Mouse (Mus musculus) left cerebral cortex, adult 2 months (tissue): ENCODE results near the gene Syne4. TPM values are rescaled to one million over a fixed set of nuclear protein-coding genes. Genes with fewer than 3 reads are reported as not detected.

ENCODE experiments used
- DNase-seq, 2 experiments: peaks; one replicate each; pipeline ENCODE4 v3.0.0; 2021 to 2022; ENCODE audit warnings: low spot score in 2 of 2, mixed read lengths in 1 of 2; ENCODE audit errors: extremely low spot score in 1 of 2
- H3K27ac ChIP-seq: fragments of 200-600 bp; 2 replicates; pipeline ENCODE4 v1.8.1; 2022
- H3K4me3 ChIP-seq: fragments of 200-600 bp; 2 replicates; pipeline ENCODE4 v1.8.1; 2022
- CTCF ChIP-seq: fragments of 200-600 bp; IDR thresholded peaks from 2 replicates; pipeline ENCODE4 v1.8.1; 2022; ENCODE audit warnings: antibody characterized with exemption, mild to moderate bottlenecking, moderate library complexity
- intact Hi-C: fragments of 180-260 bp; cut with DNase I; formaldehyde crosslinking; loops from one replicate; pipeline ENCODE4 v1.15.1; 2025
- total RNA-seq, 2 experiments: library from RNA; stranded (reverse); gene quantifications; 2 replicates each; pipeline ENCODE4 v1.2.3; 2021

Syne4 gene
- total RNA-seq, 2 experiments from 2014 or later, result 8.8 to 19.2 TPM

DNA sequence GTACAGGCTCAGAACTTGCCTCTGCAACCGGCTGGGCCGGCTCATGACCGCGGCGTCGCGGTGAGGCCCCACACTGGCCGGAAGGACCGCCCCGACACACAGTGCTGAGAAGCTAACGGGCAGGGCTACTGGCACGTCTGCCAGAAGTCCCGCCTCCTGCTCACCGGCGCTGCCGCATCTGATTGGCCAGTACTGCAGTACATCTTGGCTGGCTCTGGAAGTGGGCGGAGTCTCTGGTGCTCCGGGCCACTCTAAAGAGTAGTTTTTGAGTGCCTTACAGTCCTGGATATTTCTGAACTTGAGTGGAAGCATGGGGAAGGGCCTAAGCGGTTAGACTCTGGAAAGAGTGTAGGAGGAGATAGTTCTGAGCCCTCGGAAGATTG is 7.7 kb downstream of the Syne4 start:
- intact Hi-C loops, result no loop called here
- no peak; the same call in 1 of the 2 replicates for TF ChIP-seq CTCF
- H3K4me3 ChIP-seq, result peak overlapping the region; percentile 98
- H3K27ac ChIP-seq, result peak overlapping the region; percentile 93
- DNase-seq, result peak; percentile 94 to 96

DNA sequence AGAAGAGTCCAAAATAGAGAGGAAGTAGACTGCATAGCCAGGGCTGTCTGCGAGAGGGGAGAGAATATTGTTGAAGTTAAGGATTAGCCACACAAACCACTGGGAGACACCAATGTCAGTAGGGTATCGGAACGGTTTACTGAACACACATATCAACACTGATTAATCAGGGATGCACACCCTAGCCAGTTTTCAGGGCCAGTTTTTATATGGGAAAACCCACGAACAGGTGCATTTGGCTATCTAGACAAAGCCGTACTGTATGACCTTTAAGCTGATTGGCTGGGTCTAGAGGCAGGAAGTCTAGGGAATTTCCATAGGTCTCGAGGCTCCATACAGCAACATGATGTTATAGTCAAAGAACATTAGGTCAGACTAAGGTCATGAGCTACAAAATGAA is 8.3 kb downstream of the Syne4 start:
- peak overlapping the region; percentile 54; the same call in 1 of the 2 replicates for H3K27ac ChIP-seq
- no peak for TF ChIP-seq CTCF
- H3K4me3 ChIP-seq, result peak overlapping the region; percentile 98
- intact Hi-C loops, result no loop called here
- no peak for DNase-seq

DNA sequence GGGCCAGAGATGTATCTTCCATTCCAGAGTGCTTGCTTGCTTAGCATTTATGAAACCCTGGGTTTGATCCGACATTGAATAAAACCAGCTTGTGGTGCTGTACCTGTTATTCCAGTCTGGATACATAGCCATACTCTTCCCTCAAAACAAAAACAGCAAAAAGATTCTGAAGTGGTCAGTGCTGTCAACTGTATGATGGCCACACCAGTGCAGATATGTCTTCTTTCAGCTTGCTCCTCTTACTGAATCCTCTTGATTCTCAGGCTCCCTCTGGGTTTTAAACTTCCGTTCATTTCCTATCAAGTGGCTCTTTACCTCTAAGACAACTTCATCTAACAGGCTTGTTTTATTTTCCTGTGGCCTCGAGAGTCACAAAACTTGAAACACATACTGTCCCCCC is 9.2 kb downstream of the Syne4 start, which contains the start of gene Sdhaf1:
Gene Sdhaf1, minus strand, starts transcription at position 101 of the 400 bp plus-strand sequence.
- Histone ChIP-seq H3K27ac (peak within 1 kb of the TSS; percentile 75), H3K4me3 (no peak within 1 kb of the TSS; the same call in 1 of the 2 replicates)
- intact Hi-C loops, result no loop called here
- no peak for DNase-seq
- TF ChIP-seq CTCF, result no peak

DNA sequence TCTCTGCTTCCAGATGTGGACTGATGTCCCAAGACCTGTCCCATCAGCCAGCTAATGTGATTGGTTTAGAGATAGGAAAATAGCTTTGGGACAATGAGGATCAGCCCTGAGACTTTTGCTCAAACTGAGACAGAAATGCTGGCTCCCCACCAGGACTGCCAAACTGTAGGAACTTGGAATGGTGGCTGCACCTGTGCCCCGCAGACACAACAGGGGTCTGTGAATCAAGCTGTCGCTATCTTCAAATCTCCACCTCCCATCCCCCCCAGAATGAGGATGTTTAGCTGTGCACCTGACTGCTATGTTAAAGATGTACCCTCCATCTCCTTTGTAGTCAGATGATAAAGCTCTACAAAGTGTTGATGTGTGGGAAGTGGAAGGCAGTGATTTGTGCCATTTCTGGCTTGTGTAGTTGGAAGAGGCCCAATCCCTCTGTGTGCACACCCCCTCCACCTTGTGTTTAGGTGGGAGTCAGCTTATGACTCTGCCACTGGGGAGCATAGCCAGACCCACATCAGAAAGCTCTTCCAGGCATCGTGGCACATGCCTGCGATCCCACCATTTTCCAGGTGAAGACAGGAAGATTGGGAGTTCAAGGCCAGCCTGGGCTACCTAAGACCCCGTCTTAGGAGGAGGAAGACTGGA is 9.8 kb downstream of the Syne4 start:
- Histone ChIP-seq H3K4me3 (no peak overlapping the region), H3K27ac (peak overlapping the region; percentile 75)
- no peak for DNase-seq
- TF ChIP-seq CTCF, result no peak
- intact Hi-C loops, result no loop called here

DNA sequence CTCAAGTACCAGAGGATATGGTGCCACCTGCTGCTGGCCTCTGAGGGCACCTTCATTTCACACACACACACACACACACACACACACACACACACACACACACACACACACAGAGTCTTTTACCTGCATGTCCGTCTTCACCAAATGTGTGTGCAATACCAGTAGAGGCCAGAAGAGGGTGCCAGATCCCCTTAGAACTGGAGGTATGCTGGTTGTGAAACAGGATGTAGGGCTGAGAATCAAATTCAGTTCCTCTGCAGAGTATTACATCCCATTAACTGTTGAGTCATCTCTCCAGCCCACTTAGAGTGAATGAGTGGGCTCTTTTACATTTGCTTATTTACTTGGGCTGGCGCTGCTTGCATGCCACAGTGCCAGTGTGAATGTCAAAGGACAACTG is 10.8 kb downstream of the Syne4 start:
- intact Hi-C loops, result no loop called here
- peak; percentile 45 for TF ChIP-seq CTCF
- no peak for DNase-seq
- Histone ChIP-seq H3K4me3 (no peak overlapping the region), H3K27ac (no peak overlapping the region)

DNA sequence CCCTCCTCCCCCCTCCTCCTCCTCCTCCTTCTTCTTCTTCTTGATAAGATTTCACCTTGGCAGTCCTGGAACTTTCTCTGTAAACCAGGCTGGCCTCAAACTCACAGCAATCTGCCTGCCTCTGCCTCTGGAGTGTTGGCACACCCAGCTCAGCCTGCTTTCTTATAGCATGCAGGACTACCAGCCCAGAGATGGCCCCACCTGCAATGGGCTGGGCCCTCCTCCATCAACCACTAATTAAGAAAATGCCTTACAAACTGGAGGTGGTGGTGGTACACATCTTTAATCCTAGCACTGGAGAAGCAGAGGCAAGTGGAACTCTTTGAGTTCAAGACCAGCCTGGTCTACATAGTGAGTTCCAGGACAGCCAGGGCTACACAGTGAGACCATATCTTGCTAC is 11.8 kb downstream of the Syne4 start:
- DNase-seq, result no peak
- TF ChIP-seq CTCF, result no peak
- H3K4me3 ChIP-seq, result no peak overlapping the region
- intact Hi-C loops, result no loop called here
- no peak overlapping the region for H3K27ac ChIP-seq

DNA sequence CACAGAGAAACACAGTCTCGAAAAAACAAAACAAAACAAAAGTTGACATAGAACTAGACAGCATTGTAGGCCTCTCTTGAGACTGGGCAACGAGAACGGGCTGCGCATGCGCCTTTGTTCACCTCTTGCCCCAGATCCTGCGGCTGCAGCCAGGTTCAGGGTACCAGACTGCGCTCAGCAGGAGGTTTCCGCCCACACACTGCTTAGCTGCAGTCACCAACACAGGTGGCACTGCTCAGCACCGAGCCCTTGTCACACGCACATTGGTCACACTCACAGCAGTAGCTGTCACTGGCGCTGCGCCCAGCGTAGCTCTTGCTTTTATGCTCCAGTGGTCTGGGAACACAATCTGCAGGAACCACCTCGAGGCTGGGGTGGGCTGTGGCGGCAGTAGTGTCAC is 12.5 kb downstream of the Syne4 start:
- no peak for DNase-seq
- no peak overlapping the region for H3K27ac ChIP-seq
- TF ChIP-seq CTCF, result no peak
- intact Hi-C loops, result no loop called here
- H3K4me3 ChIP-seq, result no peak overlapping the region

DNA sequence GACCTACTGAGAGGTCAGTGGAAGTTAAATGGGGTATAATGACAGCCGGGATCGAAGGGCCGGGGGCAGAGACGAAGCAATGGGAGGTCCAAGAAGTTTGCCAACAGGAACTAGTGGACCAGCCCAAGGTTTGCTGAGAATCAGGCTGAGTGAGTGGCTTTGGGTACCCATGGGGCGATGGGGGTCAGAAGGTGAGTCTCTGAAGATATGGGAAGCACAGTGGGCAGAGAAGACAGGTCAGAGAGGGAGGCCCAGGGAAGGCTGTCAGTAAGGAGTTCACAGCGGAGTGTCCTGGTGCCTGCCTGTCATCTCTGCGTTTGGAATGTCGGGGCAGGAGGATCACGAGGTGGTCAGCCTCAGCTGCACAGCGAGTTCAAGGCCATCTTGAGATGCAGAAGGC is 13.8 kb downstream of the Syne4 start:
- intact Hi-C loops, result no loop called here
- DNase-seq, result no peak

DNA sequence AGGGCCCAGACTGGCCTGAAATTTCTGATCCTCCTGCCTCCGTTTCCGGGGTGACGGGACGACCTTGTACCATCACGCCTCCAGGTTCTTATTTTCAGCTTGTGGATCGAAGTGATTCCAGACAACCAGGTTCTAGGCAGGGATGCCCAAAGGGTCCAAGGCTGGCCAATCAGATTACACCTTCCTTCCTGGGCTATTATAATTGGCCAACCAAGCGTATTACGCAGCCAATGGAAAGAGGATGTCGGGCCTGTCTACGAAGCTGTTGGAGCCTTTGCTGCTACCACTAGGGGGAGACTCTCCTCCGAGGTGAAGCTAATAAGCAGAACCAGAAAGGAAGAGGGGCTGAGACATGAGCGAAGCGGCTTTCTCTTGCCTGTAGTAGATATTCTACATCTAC is 17.3 kb downstream of the Syne4 start:
- Histone ChIP-seq H3K27ac (peak overlapping the region; percentile 61), H3K4me3 (peak overlapping the region; percentile 38)
- intact Hi-C loops, result loop anchor here (5.0 kb wide), 1 partner anchor 160 kb away; the partner anchor contains the start of gene Prodh2
- peak; percentile 86 to 90 for DNase-seq
- TF ChIP-seq CTCF, result peak; percentile 94

More for the DNA sequence above, 13.8 kb downstream of the Syne4 start:
- TF ChIP-seq CTCF, result no peak
- no peak overlapping the region for H3K4me3 ChIP-seq
- H3K27ac ChIP-seq, result no peak overlapping the region

DNA sequence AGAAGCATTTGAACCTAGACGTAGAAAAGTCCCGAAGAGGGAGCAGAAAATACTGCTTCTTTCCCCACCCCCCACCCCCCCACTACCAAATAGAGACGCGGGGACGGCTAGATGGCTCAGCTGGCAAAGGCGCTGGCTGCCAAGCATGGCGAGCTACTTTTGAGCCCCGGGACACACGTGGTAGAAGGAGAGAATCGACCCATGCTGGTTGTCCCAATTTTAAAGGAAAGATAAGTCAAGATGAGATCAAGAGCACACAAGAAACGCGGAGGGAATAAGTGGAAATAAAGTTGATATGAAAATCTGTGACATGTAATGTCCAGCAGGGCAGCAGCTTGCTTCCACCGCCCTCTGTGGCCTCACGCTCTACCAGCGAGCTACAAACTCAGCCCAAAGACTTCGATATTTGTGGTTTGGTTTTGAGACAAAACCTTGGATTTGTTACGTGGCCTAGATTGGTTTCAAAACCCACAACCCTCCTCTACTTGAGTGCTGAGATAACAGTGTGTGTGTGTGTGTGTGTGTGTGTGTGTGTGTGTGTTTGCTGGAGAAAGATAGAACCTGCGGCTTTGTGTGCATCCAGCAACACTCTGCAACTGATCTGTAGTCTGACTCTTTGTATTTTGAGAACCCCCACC is 18.1 kb downstream of the Syne4 start:
- no peak for DNase-seq
- Histone ChIP-seq H3K4me3 (no peak overlapping the region), H3K27ac (peak overlapping the region; percentile 61; the same call in 1 of the 2 replicates)
- intact Hi-C loops, result loop anchor here (5.0 kb wide), 1 partner anchor 160 kb away; the partner anchor contains the start of gene Prodh2
- no peak; the same call in 1 of the 2 replicates for TF ChIP-seq CTCF

DNA sequence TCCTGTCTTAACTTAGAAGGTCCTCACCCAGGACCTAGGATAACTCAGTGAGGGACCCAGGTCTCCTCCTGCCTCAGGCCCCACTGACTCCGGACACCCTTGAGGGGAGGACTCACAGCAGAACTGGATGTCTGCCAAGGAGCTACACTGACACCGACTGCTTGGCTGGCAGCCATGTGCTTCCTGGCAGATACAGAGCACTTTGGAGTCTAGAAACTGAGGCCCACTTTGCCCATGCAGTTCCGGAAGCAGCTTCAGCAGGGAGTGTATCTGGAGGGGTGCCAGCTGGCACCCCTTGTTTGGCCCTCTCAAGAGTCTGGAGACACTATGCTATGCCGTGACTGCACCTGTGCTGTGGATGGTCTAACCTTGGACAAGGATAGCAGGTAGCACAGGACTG is 18.8 kb downstream of the Syne4 start:
- no peak for TF ChIP-seq CTCF
- no peak overlapping the region for H3K4me3 ChIP-seq
- intact Hi-C loops, result loop anchor here (5.0 kb wide), 1 partner anchor 159 kb away; the partner anchor contains the start of gene Prodh2
- peak; percentile 65 to 78 for DNase-seq
- H3K27ac ChIP-seq, result peak overlapping the region; percentile 53; the same call in 1 of the 2 replicates

DNA sequence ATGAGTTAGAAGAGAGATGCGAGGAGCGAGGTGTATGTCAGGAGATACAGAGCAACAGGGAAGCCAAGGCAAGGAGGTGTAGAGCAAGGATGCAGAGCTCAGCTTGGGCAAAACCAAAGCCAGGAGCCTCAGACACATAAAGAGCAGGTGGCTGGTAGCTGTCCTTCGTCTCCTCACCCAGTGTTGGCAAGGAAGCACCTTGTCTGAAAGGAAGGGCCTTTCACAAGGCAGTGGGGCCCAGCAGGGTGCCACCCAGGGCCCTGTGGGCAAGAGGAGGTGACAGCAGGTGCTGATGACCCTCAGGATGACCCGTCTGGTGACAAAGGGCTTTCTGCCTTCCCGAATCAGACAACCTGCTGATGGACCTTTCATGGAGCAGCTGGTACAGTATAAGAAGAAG is 20.0 kb downstream of the Syne4 start:
- intact Hi-C loops, result loop anchor here (5.0 kb wide), 1 partner anchor 158 kb away; the partner anchor contains the start of gene Prodh2
- Histone ChIP-seq H3K27ac (no peak overlapping the region), H3K4me3 (no peak overlapping the region)
- no peak for DNase-seq
- TF ChIP-seq CTCF, result no peak
